Mouse (Mus musculus) neural tube, embryonic 12.5 days (tissue): ENCODE measurements around the gene Nacc1. TPM values are rescaled to one million over a fixed set of nuclear protein-coding genes. Genes with fewer than 3 reads are reported as not detected.

Source experiments
- ATAC-seq: fragments of 200-750 bp; cut with Nextera tagmentation; 2 replicates; pipeline ENCODE4 v1.8.0; 2017; ENCODE audit warnings: low read depth, mild to moderate bottlenecking, moderate TSS enrichment, moderate library complexity; ENCODE audit not compliant: low FRiP score
- H3K27ac ChIP-seq: fragments of 300-500 bp; sonication (generic); 2 replicates; pipeline ENCODE4 v1.5.1; 2016
- H3K27me3 ChIP-seq: fragments of 300-500 bp; sonication (generic); replicated peaks from 2 replicates; pipeline ENCODE4 v1.6.1; 2016; ENCODE audit warnings: mild to moderate bottlenecking
- H3K36me3 ChIP-seq: fragments of 300-500 bp; sonication (generic); 2 replicates; pipeline ENCODE4 v1.6.1; 2016; ENCODE audit warnings: mild to moderate bottlenecking
- H3K4me1 ChIP-seq: fragments of 300-500 bp; sonication (generic); 2 replicates; pipeline ENCODE4 v1.6.1; 2016
- H3K4me2 ChIP-seq: fragments of 300-500 bp; sonication (generic); replicated peaks from 2 replicates; pipeline ENCODE4 v1.6.1; 2016; ENCODE audit warnings: mild to moderate bottlenecking
- H3K4me3 ChIP-seq: fragments of 300-500 bp; sonication (generic); 2 replicates; pipeline ENCODE4 v1.5.1; 2016
- H3K9ac ChIP-seq: fragments of 300-500 bp; sonication (generic); 2 replicates; pipeline ENCODE4 v1.6.1; 2016; ENCODE audit warnings: mild to moderate bottlenecking
- H3K9me3 ChIP-seq: fragments of 300-500 bp; sonication (generic); 2 replicates; pipeline ENCODE4 v1.6.1; 2016; ENCODE audit warnings: mild to moderate bottlenecking
- WGBS: fragments of 180-500 bp; shearing (Covaris S2); methylation state at CpG from one replicate; pipeline ENCODE4 v1.1.7; 2016; 5-methylcytosine and 5-hydroxymethylcytosine counted together
- polyA plus RNA-seq: library from polyadenylated mRNA; unstranded; fragments of >200 nt; fragmentation: Nextera tagmentation; extraction: Ambion mirVana; gene quantifications from 2 replicates; pipeline ENCODE4 v1.2.1, GENCODE M21; 2016

The Nacc1 gene
- polyA plus RNA-seq, 1 experiment from 2014 or later = 19.2 TPM

DNA sequence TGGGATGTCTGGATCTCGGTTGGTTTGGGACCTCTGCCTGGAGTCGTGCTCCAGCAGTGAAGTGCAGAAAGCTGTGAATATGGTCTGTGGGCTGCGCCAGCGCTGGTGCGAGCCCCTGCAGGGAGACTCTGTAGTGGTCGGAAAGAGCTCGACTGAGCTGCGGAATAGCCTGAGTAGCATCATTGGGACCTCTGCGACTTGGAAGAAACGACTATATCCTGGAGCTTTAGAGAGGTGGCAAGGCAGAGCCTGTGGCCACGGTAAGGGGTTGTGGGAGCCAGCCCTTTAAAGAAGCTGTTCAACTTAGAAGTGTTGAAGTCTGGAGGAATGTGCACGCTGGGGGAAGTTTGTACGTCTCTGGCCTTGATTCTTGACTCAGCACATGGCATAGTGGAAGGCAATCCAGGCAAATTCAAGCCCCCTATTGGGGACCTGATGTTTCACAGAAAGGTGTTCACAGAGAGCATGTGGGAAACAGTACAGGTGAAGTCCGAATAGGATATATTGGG, 22.2 kb downstream of the Nacc1 start:
- Histone ChIP-seq H3K9me3 (no peaks in the 10 kb centered on the region), H3K27ac (peak overlapping the region; percentile 81), H3K4me3 (peak overlapping the region; percentile 78), H3K4me2 (peak overlapping the region; percentile 94), H3K36me3 (peaks cover 16% of the 10 kb centered on the region), H3K4me1 (peaks cover 35% of the 10 kb centered on the region), H3K27me3 (no peaks in the 10 kb centered on the region), H3K9ac (peak overlapping the region; percentile 76)
- peak; percentile 7; the same call in 1 of the 2 replicates for ATAC-seq
- WGBS = 3% methylated on average over 14 of the region's 14 CpGs

- 1% methylated on average over 29 of the region's 29 CpGs for WGBS
- Histone ChIP-seq H3K9ac (peak overlapping the region; percentile 76), H3K27me3 (no peaks in the 10 kb centered on the region), H3K4me2 (peak overlapping the region; percentile 94), H3K36me3 (peaks cover 11% of the 10 kb centered on the region), H3K9me3 (no peaks in the 10 kb centered on the region), H3K4me3 (peak overlapping the region; percentile 78), H3K27ac (peak overlapping the region; percentile 81), H3K4me1 (peaks cover 41% of the 10 kb centered on the region)
- ATAC-seq = peak; percentile 39; the same call in 1 of the 2 replicates
Observed at GRCm38 (mm10) chr8:84664566-84665384, 22.9 kb downstream of the Nacc1 start.

DNA sequence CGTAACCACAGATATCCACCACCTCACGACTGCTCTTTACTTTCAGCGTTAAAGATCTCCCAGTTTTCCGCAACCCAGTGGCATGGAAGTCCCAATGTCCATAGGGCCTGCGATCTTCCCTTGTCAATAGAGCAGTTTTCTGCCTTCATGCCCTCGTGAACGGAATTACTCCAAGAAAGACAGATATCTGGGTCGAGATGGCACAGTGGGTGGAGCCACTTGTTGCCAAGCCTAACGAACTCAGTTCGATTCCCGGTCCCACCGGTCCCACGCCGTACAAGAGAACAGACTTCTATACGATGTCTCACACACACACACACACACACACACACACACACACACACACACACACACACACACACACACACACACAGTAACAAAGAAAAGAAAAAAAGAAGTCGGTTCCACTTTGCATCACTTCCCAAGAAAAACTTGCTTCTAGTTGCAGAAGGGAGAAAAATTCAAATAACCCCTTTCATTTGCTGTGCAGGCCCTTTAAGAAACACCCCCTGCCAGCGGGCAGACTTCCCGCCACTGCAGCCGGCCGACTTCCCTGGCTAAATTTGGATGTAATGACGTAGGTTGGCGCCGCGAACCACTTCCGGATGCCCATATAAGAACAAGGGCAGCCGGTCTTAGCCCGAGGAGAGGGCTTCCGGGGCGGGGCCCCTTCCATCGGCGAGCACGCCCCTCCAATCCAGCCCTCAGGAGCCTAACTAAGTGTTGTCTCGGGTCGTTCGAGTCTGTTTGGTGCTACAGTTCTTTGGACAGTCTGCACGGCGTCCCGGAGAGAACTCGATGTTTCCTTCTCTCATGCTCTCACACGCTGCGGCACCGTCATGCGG, 24.0 kb downstream of the Nacc1 start:
- Histone ChIP-seq H3K4me2 (peak overlapping the region; percentile 94), H3K4me3 (peak overlapping the region; percentile 78), H3K36me3 (peaks cover 9% of the 10 kb centered on the region), H3K27me3 (no peaks in the 10 kb centered on the region), H3K27ac (peak overlapping the region; percentile 81; the same call in 1 of the 2 replicates), H3K4me1 (peaks cover 45% of the 10 kb centered on the region), H3K9me3 (no peaks in the 10 kb centered on the region), H3K9ac (peak overlapping the region; percentile 76)
- WGBS = 3% methylated on average over 43 of the region's 43 CpGs
- peak; percentile 75 for ATAC-seq

DNA sequence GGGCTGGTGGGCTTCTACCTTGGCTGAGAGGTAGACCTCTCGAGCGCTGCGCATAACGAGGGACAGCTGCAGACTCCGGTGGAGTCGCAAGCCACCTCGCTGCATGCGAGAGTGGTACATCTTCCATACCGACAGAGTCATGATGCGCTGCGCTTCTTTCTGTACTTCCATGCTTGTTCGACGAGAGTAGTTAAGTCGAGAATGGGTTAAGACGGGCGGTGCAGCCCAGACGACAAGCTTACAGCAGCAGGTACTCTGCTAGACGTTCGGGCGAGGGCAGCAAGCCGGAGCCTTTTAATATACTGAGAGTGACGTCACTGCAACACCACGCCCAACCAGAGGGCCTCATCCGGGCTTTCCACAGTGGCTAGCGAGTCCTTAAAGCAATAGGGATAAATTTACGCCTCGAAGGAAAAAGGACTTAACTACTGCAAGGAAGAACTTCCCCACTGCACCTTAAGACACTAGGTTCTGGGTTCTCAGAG, 25.0 kb downstream of the Nacc1 start, which contains the start of gene Ier2:
TSS of gene Ier2 (minus strand) at position 272 of the 485 bp plus-strand sequence.
- H3K4me1 ChIP-seq = peaks cover 45% of the 10 kb centered on the region
- H3K9ac ChIP-seq = peak within 1 kb of the TSS; percentile 91
- peak within 1 kb of the TSS; percentile 78 for H3K4me3 ChIP-seq
- peak within 1 kb of the TSS; percentile 74 for H3K27ac ChIP-seq
- H3K36me3 ChIP-seq = no peaks in the 10 kb centered on the region
- no peaks in the 10 kb centered on the region for H3K9me3 ChIP-seq
- WGBS = under 1% methylated on average over 27 of the region's 27 CpGs
- ATAC-seq = peak; percentile 83
- no peaks in the 10 kb centered on the region for H3K27me3 ChIP-seq
- peak within 1 kb of the TSS; percentile 94 for H3K4me2 ChIP-seq

GRCm38 (mm10) chr8:84661961-84662571, 25.6 kb downstream of the Nacc1 start:
- H3K27me3 ChIP-seq = no peaks in the 10 kb centered on the region
- H3K9ac ChIP-seq = peak overlapping the region; percentile 91
- peak overlapping the region; percentile 74 for H3K27ac ChIP-seq
- WGBS = under 1% methylated on average over 61 of the region's 61 CpGs
- H3K9me3 ChIP-seq = no peaks in the 10 kb centered on the region
- H3K4me3 ChIP-seq = peak overlapping the region; percentile 78
- peaks cover 45% of the 10 kb centered on the region for H3K4me1 ChIP-seq
- no peaks in the 10 kb centered on the region for H3K36me3 ChIP-seq
- H3K4me2 ChIP-seq = peak overlapping the region; percentile 94
- peak; percentile 18 for ATAC-seq

DNA sequence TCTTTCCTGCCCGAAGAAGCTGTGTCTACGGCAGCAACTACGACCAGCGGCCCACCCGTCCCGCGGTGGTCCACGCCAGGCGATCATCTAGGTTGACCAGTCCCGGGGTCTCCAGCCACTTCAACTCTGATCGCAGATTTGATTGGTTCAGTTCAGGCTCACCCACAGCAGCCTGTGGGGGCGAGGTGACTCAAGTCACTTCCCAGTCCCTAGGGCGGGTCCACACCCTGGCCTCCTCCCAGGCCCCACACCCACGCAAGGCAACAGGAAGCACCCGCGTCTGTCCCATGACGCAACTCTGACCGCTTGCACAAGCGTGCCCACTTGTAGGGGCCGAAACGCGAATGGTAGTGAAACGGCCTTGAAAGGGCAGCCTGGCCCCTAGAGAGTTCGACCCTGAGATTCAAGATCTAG, 26.2 kb downstream of the Nacc1 start:
- H3K27ac ChIP-seq = peak overlapping the region; percentile 74; the same call in 1 of the 2 replicates
- H3K27me3 ChIP-seq = no peaks in the 10 kb centered on the region
- H3K9ac ChIP-seq = peak overlapping the region; percentile 91
- H3K9me3 ChIP-seq = no peaks in the 10 kb centered on the region
- H3K36me3 ChIP-seq = no peaks in the 10 kb centered on the region
- ATAC-seq = no peak
- peak overlapping the region; percentile 78 for H3K4me3 ChIP-seq
- WGBS = under 1% methylated on average over 24 of the region's 24 CpGs
- peak overlapping the region; percentile 94 for H3K4me2 ChIP-seq
- peaks cover 48% of the 10 kb centered on the region for H3K4me1 ChIP-seq

- no peak for ATAC-seq
Observed at GRCm38 (mm10) chr8:84660819-84661457, 26.7 kb downstream of the Nacc1 start.

DNA sequence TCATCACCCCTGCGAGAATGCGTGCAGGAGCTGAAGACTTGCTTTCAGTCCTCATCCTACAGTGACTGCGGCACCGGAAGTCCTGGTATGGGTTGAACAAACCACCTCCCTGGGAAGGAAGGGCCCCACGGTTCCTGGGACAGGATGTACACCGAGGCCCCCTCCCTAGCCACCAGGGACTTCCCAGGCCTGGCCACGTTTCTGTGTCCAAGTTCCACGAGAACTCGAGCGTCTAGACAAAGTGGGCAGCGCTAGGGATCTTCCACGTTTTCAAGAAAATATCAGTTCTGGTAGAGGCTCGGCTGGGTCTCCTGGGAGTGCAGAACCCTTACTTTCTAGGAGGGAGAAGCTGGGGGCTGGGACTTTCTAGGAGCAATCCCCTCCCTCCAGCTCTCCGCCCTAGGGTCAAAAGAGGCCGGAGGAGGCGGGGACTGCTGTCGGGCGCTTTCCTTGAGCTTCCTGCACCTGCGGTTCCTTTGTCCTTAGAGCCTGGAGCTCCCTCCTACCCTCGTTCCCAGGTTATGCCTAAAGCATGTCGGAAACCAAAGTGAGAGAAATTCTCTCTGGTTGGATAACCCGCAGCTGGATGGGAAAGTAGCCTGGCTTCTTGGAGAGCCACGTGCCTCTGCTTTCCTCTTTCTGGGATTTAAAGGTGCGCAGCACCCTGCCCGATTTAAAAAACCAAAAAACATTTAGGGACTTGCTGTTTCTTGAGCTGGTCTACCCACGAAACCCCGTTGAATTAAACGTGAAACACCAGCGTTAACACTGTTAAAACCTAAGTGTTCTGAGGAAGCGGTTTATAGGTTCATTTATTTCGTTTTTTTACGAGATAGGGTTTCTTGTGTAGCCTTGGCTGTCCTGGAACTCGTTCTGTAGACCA, 27.5 kb downstream of the Nacc1 start:
- WGBS = 1% methylated on average over 33 of the region's 33 CpGs
- no peak for ATAC-seq
- peak overlapping the region; percentile 78 for H3K4me3 ChIP-seq

More at GRCm38 (mm10) chr8:84660819-84661457, 26.7 kb downstream of the Nacc1 start:
- Histone ChIP-seq H3K27me3 (no peaks in the 10 kb centered on the region), H3K4me1 (peaks cover 49% of the 10 kb centered on the region), H3K9me3 (no peaks in the 10 kb centered on the region), H3K4me3 (peak overlapping the region; percentile 78), H3K27ac (no peak overlapping the region), H3K4me2 (peak overlapping the region; percentile 94), H3K36me3 (no peaks in the 10 kb centered on the region), H3K9ac (peak overlapping the region; percentile 91)
- WGBS = under 1% methylated on average over 20 of the region's 20 CpGs

DNA sequence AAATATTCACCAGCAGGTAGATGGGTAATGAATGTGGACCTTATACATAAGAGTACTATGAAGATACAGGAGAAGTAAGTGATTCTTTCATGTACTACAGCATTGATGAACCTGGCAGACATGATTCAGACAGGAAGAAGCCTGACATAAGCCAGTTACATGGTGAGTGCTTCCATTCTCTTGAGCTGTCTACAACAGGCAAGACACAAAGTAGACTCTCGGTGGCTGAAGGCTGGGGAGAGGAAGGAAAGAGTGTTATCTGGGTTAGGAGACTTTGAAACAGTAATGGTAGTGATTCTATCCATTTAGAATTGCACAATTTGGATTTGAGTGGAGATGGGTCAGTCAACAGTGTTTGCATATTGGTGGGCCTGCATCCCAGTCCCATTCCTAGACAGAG, 28.7 kb downstream of the Nacc1 start:
- 78% methylated on average over 1 of the region's 1 CpGs for WGBS
- H3K9me3 ChIP-seq = no peaks in the 10 kb centered on the region
- no peaks in the 10 kb centered on the region for H3K36me3 ChIP-seq
- no peak for ATAC-seq
- no peak overlapping the region for H3K9ac ChIP-seq
- peaks cover 54% of the 10 kb centered on the region for H3K4me1 ChIP-seq
- H3K4me2 ChIP-seq = no peak overlapping the region
- no peaks in the 10 kb centered on the region for H3K27me3 ChIP-seq
- no peak overlapping the region for H3K4me3 ChIP-seq
- H3K27ac ChIP-seq = no peak overlapping the region

More for the DNA sequence above, 27.5 kb downstream of the Nacc1 start:
- peak overlapping the region; percentile 94 for H3K4me2 ChIP-seq
- H3K9me3 ChIP-seq = no peaks in the 10 kb centered on the region
- H3K4me1 ChIP-seq = peaks cover 49% of the 10 kb centered on the region
- no peaks in the 10 kb centered on the region for H3K27me3 ChIP-seq
- peak overlapping the region; percentile 91 for H3K9ac ChIP-seq
- H3K36me3 ChIP-seq = no peaks in the 10 kb centered on the region
- H3K27ac ChIP-seq = 0 out of 2 replicates have a peak overlapping the region, but pooled peaks have one; percentile 17

DNA sequence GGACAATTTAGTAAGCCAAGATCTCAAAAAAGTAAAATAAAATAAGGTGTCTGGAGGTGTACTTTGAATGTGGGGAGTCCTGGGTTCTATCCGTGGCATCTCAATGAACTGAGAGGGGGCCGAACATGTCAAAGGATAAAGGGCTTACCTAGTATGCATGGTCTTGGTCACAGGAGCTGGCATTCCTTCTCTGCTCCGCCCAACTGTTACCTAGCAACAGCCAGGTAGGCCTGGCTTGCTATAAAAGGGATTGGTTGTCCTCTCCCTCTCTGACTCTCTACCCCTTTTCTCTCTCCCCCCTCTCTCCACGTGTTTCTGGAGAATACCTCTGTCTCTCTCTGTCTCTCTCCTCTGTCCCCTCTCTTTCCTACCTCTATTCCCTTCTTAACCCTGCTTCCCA, 30.0 kb downstream of the Nacc1 start:
- Histone ChIP-seq H3K9ac (no peak overlapping the region), H3K27me3 (no peaks in the 10 kb centered on the region), H3K27ac (no peak overlapping the region), H3K4me2 (no peak overlapping the region), H3K4me1 (peaks cover 45% of the 10 kb centered on the region), H3K4me3 (no peak overlapping the region), H3K36me3 (no peaks in the 10 kb centered on the region), H3K9me3 (no peaks in the 10 kb centered on the region)
- 58% methylated on average over 4 of the region's 4 CpGs for WGBS
- ATAC-seq = no peak
